Mouse (Mus musculus): Measurements from ENCODE around the gene Lrtm2. TPM values are rescaled to one million over a fixed set of nuclear protein-coding genes. Genes with fewer than 3 reads are reported as not detected.

Gene Lrtm2
- polyA plus RNA-seq, 1 experiment from 2014 or later, result 0.29 TPM

- DNase-seq (ENCODE audit: low spot score) (peak; percentile 71), ATAC-seq (peak; percentile 71)
- 75% methylated on average over 8 of the region's 8 CpGs for WGBS
- peaks cover 37% of the 10 kb centered on the region for H3K36me3 ChIP-seq (ENCODE audit: insufficient read depth, low read length)
- no peaks in the 10 kb centered on the region for H3K4me1 ChIP-seq (ENCODE audit: insufficient read depth, low read depth, low read length)
- H3K4me2 ChIP-seq (replicated peaks; ENCODE audit: low read depth, low read length), result no peak overlapping the region
- TF ChIP-seq EP300 (IDR thresholded peaks at IDR 0.05), result no peak
- no peak for TF ChIP-seq CTCF (IDR thresholded peaks at IDR 0.05)
- no peaks in the 10 kb centered on the region for H3K9me3 ChIP-seq (ENCODE audit: low read length)
- no peak overlapping the region for H3K9ac ChIP-seq (replicated peaks; ENCODE audit: low read depth)
- no peaks in the 10 kb centered on the region for H3K27me3 ChIP-seq (replicated peaks; ENCODE audit: insufficient read depth, low read length)
- H3K27ac ChIP-seq (ENCODE audit: low read length), result no peak overlapping the region
- H3K4me3 ChIP-seq (ENCODE audit: low read depth, low read length), result no peak overlapping the region
These were observed 27.5 kb upstream of the Lrtm2 start for GRCm38 (mm10) chr6:119358020-119358571.

GRCm38 (mm10) chr6:119352501-119352900 is 21.9 kb upstream of the Lrtm2 start:
- TF ChIP-seq EP300 (IDR thresholded peaks at IDR 0.05), result no peak
- TF ChIP-seq CTCF (IDR thresholded peaks at IDR 0.05), result no peak
- no peak overlapping the region for H3K4me2 ChIP-seq (replicated peaks; ENCODE audit: low read depth, low read length)
- H3K9me3 ChIP-seq (ENCODE audit: low read length), result no peaks in the 10 kb centered on the region
- no peak for ATAC-seq
- no peak overlapping the region for H3K27ac ChIP-seq (ENCODE audit: low read length)
- DNase-seq (ENCODE audit: low spot score), result no peak
- peaks cover 9% of the 10 kb centered on the region; the same call in 1 of the 2 replicates for H3K36me3 ChIP-seq (ENCODE audit: insufficient read depth, low read length)
- no peaks in the 10 kb centered on the region for H3K4me1 ChIP-seq (ENCODE audit: insufficient read depth, low read depth, low read length)
- 79% methylated on average over 6 of the region's 6 CpGs for WGBS
- H3K27me3 ChIP-seq (replicated peaks; ENCODE audit: insufficient read depth, low read length), result no peaks in the 10 kb centered on the region
- no peak overlapping the region for H3K4me3 ChIP-seq (ENCODE audit: low read depth, low read length)
- H3K9ac ChIP-seq (replicated peaks; ENCODE audit: low read depth), result no peak overlapping the region

- no peak for TF ChIP-seq CTCF (IDR thresholded peaks at IDR 0.05)
- no peak for TF ChIP-seq EP300 (IDR thresholded peaks at IDR 0.05)
- DNase-seq (ENCODE audit: low spot score), result no peak
These were observed 21.1 kb upstream of the Lrtm2 start for GRCm38 (mm10) chr6:119351656-119352055.

GRCm38 (mm10) chr6:119350703-119351198 is 20.2 kb upstream of the Lrtm2 start:
- DNase-seq (ENCODE audit: low spot score) (no peak), ATAC-seq (no peak)
- Histone ChIP-seq H3K9me3 (ENCODE audit: low read length) (no peaks in the 10 kb centered on the region), H3K4me2 (replicated peaks; ENCODE audit: low read depth, low read length) (no peak overlapping the region), H3K27me3 (replicated peaks; ENCODE audit: insufficient read depth, low read length) (no peaks in the 10 kb centered on the region), H3K27ac (ENCODE audit: low read length) (no peak overlapping the region), H3K4me3 (ENCODE audit: low read depth, low read length) (no peak overlapping the region), H3K36me3 (ENCODE audit: insufficient read depth, low read length) (peaks cover 4% of the 10 kb centered on the region; the same call in 1 of the 2 replicates), H3K4me1 (ENCODE audit: insufficient read depth, low read depth, low read length) (no peaks in the 10 kb centered on the region), H3K9ac (replicated peaks; ENCODE audit: low read depth) (no peak overlapping the region)
- no peak for TF ChIP-seq EP300 (IDR thresholded peaks at IDR 0.05)
- no peak for TF ChIP-seq CTCF (IDR thresholded peaks at IDR 0.05)
- WGBS, result 81% methylated on average over 9 of the region's 9 CpGs

More at GRCm38 (mm10) chr6:119351656-119352055, 21.1 kb upstream of the Lrtm2 start:
- ATAC-seq, result no peak
- H3K4me3 ChIP-seq (ENCODE audit: low read depth, low read length), result no peak overlapping the region
- H3K27ac ChIP-seq (ENCODE audit: low read length), result no peak overlapping the region
- no peak overlapping the region for H3K9ac ChIP-seq (replicated peaks; ENCODE audit: low read depth)
- WGBS, result 76% methylated on average over 8 of the region's 8 CpGs
- peaks cover 4% of the 10 kb centered on the region; the same call in 1 of the 2 replicates for H3K36me3 ChIP-seq (ENCODE audit: insufficient read depth, low read length)
- no peaks in the 10 kb centered on the region for H3K9me3 ChIP-seq (ENCODE audit: low read length)
- no peaks in the 10 kb centered on the region for H3K4me1 ChIP-seq (ENCODE audit: insufficient read depth, low read depth, low read length)
- H3K4me2 ChIP-seq (replicated peaks; ENCODE audit: low read depth, low read length), result no peak overlapping the region
- no peaks in the 10 kb centered on the region for H3K27me3 ChIP-seq (replicated peaks; ENCODE audit: insufficient read depth, low read length)

GRCm38 (mm10) chr6:119348234-119348633 is 17.7 kb upstream of the Lrtm2 start:
- Histone ChIP-seq H3K9me3 (ENCODE audit: low read length) (no peaks in the 10 kb centered on the region), H3K4me2 (replicated peaks; ENCODE audit: low read depth, low read length) (no peak overlapping the region), H3K4me1 (ENCODE audit: insufficient read depth, low read depth, low read length) (no peaks in the 10 kb centered on the region), H3K27me3 (replicated peaks; ENCODE audit: insufficient read depth, low read length) (no peaks in the 10 kb centered on the region), H3K4me3 (ENCODE audit: low read depth, low read length) (no peak overlapping the region), H3K27ac (ENCODE audit: low read length) (no peak overlapping the region), H3K36me3 (ENCODE audit: insufficient read depth, low read length) (no peaks in the 10 kb centered on the region), H3K9ac (replicated peaks; ENCODE audit: low read depth) (no peak overlapping the region)
- TF ChIP-seq EP300 (IDR thresholded peaks at IDR 0.05) (no peak), CTCF (IDR thresholded peaks at IDR 0.05) (peak; percentile 94)
- ATAC-seq, result peak; percentile 21; the same call in 1 of the 2 replicates
- peak; percentile 78 for DNase-seq (ENCODE audit: low spot score)
- WGBS, result 5% methylated on average over 1 of the region's 1 CpGs

GRCm38 (mm10) chr6:119347813-119348212 is 17.2 kb upstream of the Lrtm2 start:
- H3K36me3 ChIP-seq (ENCODE audit: insufficient read depth, low read length), result no peaks in the 10 kb centered on the region
- H3K4me3 ChIP-seq (ENCODE audit: low read depth, low read length), result no peak overlapping the region
- no peaks in the 10 kb centered on the region for H3K4me1 ChIP-seq (ENCODE audit: insufficient read depth, low read depth, low read length)
- H3K4me2 ChIP-seq (replicated peaks; ENCODE audit: low read depth, low read length), result no peak overlapping the region
- TF ChIP-seq CTCF (IDR thresholded peaks at IDR 0.05) (no peak), EP300 (IDR thresholded peaks at IDR 0.05) (no peak)
- H3K27ac ChIP-seq (ENCODE audit: low read length), result no peak overlapping the region
- no peak overlapping the region for H3K9ac ChIP-seq (replicated peaks; ENCODE audit: low read depth)
- ATAC-seq (no peak), DNase-seq (ENCODE audit: low spot score) (no peak)
- 55% methylated on average over 5 of the region's 5 CpGs for WGBS
- H3K27me3 ChIP-seq (replicated peaks; ENCODE audit: insufficient read depth, low read length), result no peaks in the 10 kb centered on the region
- no peaks in the 10 kb centered on the region for H3K9me3 ChIP-seq (ENCODE audit: low read length)
